Mouse (Mus musculus): Measurements from ENCODE around the gene 2300009A05Rik. TPM values are rescaled to one million over a fixed set of nuclear protein-coding genes. Genes with fewer than 3 reads are reported as not detected.

Gene 2300009A05Rik
- total RNA-seq (2015; ENCODE audit: low replicate concordance) (6.1 TPM in 1 of 2 replicates, not detected in the other), total RNA-seq (2017; ENCODE audit: low replicate concordance) (0.43 and 0.70 TPM in 2 replicates)

GRCm38 (mm10) chr9:63398611-63399462 lies at the start of gene 2300009A05Rik:
Gene 2300009A05Rik, minus strand, starts transcription at chr9:63399246.
- peak; percentile 98 for ATAC-seq (replicated peaks; ENCODE audit: low FRiP score, poor library complexity, severe bottlenecking)

GRCm38 (mm10) chr9:63443695-63444094 lies 44.6 kb upstream of the 2300009A05Rik start:
- ATAC-seq (replicated peaks; ENCODE audit: low FRiP score, poor library complexity, severe bottlenecking), result no peak

- no peak for ATAC-seq (replicated peaks; ENCODE audit: low FRiP score, poor library complexity, severe bottlenecking)
These were observed 31.6 kb upstream of the 2300009A05Rik start for GRCm38 (mm10) chr9:63430652-63431051.

- no peak for ATAC-seq (replicated peaks; ENCODE audit: low FRiP score, poor library complexity, severe bottlenecking)
These were observed 22.2 kb upstream of the 2300009A05Rik start for GRCm38 (mm10) chr9:63421096-63421736.

- ATAC-seq (replicated peaks; ENCODE audit: low FRiP score, poor library complexity, severe bottlenecking), result no peak
These were observed 21.4 kb upstream of the 2300009A05Rik start for GRCm38 (mm10) chr9:63420396-63420795.

GRCm38 (mm10) chr9:63400176-63400575 lies 1.1 kb upstream of the 2300009A05Rik start:
- no peak for ATAC-seq (replicated peaks; ENCODE audit: low FRiP score, poor library complexity, severe bottlenecking)

GRCm38 (mm10) chr9:63399463-63399815 lies 393 bp upstream of the 2300009A05Rik start:
- peak; percentile 64 for ATAC-seq (replicated peaks; ENCODE audit: low FRiP score, poor library complexity, severe bottlenecking)

- ATAC-seq (replicated peaks; ENCODE audit: low FRiP score, poor library complexity, severe bottlenecking), result no peak
These were observed 3.4 kb downstream of the 2300009A05Rik start for GRCm38 (mm10) chr9:63395612-63396011.

GRCm38 (mm10) chr9:63391307-63391706 lies 7.7 kb downstream of the 2300009A05Rik start:
- no peak for ATAC-seq (replicated peaks; ENCODE audit: low FRiP score, poor library complexity, severe bottlenecking)

GRCm38 (mm10) chr9:63382761-63383160 lies 16.3 kb downstream of the 2300009A05Rik start:
- no peak for ATAC-seq (replicated peaks; ENCODE audit: low FRiP score, poor library complexity, severe bottlenecking)

GRCm38 (mm10) chr9:63380326-63380725 lies 18.7 kb downstream of the 2300009A05Rik start:
- no peak for ATAC-seq (replicated peaks; ENCODE audit: low FRiP score, poor library complexity, severe bottlenecking)

- no peak for ATAC-seq (replicated peaks; ENCODE audit: low FRiP score, poor library complexity, severe bottlenecking)
These were observed 20.9 kb downstream of the 2300009A05Rik start for GRCm38 (mm10) chr9:63378174-63378573.

GRCm38 (mm10) chr9:63377270-63378142 lies 21.5 kb downstream of the 2300009A05Rik start, which contains the start of gene Map2k5:
Gene Map2k5, minus strand, starts transcription at chr9:63377902.
- ATAC-seq (replicated peaks; ENCODE audit: low FRiP score, poor library complexity, severe bottlenecking), result peak; percentile 95

GRCm38 (mm10) chr9:63373315-63373714 lies 25.7 kb downstream of the 2300009A05Rik start:
- ATAC-seq (replicated peaks; ENCODE audit: low FRiP score, poor library complexity, severe bottlenecking), result no peak

GRCm38 (mm10) chr9:63372541-63372940 lies 26.5 kb downstream of the 2300009A05Rik start:
- no peak for ATAC-seq (replicated peaks; ENCODE audit: low FRiP score, poor library complexity, severe bottlenecking)

- no peak for ATAC-seq (replicated peaks; ENCODE audit: low FRiP score, poor library complexity, severe bottlenecking)
These were observed 38.6 kb downstream of the 2300009A05Rik start for GRCm38 (mm10) chr9:63360410-63360809.

GRCm38 (mm10) chr9:63359016-63359415 lies 40.0 kb downstream of the 2300009A05Rik start:
- ATAC-seq (replicated peaks; ENCODE audit: low FRiP score, poor library complexity, severe bottlenecking), result no peak

GRCm38 (mm10) chr9:63356721-63357120 lies 42.3 kb downstream of the 2300009A05Rik start:
- no peak for ATAC-seq (replicated peaks; ENCODE audit: low FRiP score, poor library complexity, severe bottlenecking)

GRCm38 (mm10) chr9:63356278-63356677 lies 42.8 kb downstream of the 2300009A05Rik start:
- ATAC-seq (replicated peaks; ENCODE audit: low FRiP score, poor library complexity, severe bottlenecking), result no peak

- ATAC-seq (replicated peaks; ENCODE audit: low FRiP score, poor library complexity, severe bottlenecking), result no peak
These were observed 44.9 kb downstream of the 2300009A05Rik start for GRCm38 (mm10) chr9:63354168-63354567.
